Mouse (Mus musculus) limb, embryonic 10.5 days (tissue): Measurements from ENCODE around the gene Mrpl10. TPM values are rescaled to one million over a fixed set of nuclear protein-coding genes. Genes with fewer than 3 reads are reported as not detected.

Experiments used
- DNase-seq: peaks from one replicate; pipeline ENCODE4 v3.0.0-alpha.2; 2017; ENCODE audit warnings: low spot score
- H3K27ac ChIP-seq: fragments of 300-500 bp; sonication (generic); 2 replicates; pipeline ENCODE4 v1.5.1; 2016; ENCODE audit warnings: mild to moderate bottlenecking
- H3K27me3 ChIP-seq: fragments of 300-500 bp; sonication (generic); 2 replicates; pipeline ENCODE4 v1.6.1; 2016; ENCODE audit warnings: low read depth, mild to moderate bottlenecking; ENCODE audit not compliant: poor library complexity, severe bottlenecking
- H3K36me3 ChIP-seq: fragments of 300-500 bp; sonication (generic); 2 replicates; pipeline ENCODE4 v1.6.1; 2016; ENCODE audit warnings: mild to moderate bottlenecking, moderate library complexity
- H3K4me1 ChIP-seq: fragments of 300-500 bp; sonication (generic); 2 replicates; pipeline ENCODE4 v1.6.1; 2016
- H3K4me3 ChIP-seq: fragments of 300-500 bp; sonication (generic); 2 replicates; pipeline ENCODE4 v1.5.1; 2016; ENCODE audit warnings: mild to moderate bottlenecking, moderate library complexity
- H3K9me3 ChIP-seq: fragments of 300-500 bp; sonication (generic); replicated peaks from 2 replicates; pipeline ENCODE4 v1.6.1; 2016; ENCODE audit warnings: mild to moderate bottlenecking
- WGBS: fragments of 180-500 bp; shearing (Covaris S2); methylation state at CpG from one replicate; pipeline ENCODE4 v1.1.7; 2016; 5-methylcytosine and 5-hydroxymethylcytosine counted together
- polyA plus RNA-seq: library from polyadenylated mRNA; unstranded; fragments of >200 nt; fragmentation: Nextera tagmentation; extraction: Ambion mirVana; gene quantifications from 2 replicates; pipeline ENCODE4 v1.2.1, GENCODE M21; 2016

Mrpl10 gene
- polyA plus RNA-seq = 93.6 and 94.8 TPM in 2 replicates

DNA sequence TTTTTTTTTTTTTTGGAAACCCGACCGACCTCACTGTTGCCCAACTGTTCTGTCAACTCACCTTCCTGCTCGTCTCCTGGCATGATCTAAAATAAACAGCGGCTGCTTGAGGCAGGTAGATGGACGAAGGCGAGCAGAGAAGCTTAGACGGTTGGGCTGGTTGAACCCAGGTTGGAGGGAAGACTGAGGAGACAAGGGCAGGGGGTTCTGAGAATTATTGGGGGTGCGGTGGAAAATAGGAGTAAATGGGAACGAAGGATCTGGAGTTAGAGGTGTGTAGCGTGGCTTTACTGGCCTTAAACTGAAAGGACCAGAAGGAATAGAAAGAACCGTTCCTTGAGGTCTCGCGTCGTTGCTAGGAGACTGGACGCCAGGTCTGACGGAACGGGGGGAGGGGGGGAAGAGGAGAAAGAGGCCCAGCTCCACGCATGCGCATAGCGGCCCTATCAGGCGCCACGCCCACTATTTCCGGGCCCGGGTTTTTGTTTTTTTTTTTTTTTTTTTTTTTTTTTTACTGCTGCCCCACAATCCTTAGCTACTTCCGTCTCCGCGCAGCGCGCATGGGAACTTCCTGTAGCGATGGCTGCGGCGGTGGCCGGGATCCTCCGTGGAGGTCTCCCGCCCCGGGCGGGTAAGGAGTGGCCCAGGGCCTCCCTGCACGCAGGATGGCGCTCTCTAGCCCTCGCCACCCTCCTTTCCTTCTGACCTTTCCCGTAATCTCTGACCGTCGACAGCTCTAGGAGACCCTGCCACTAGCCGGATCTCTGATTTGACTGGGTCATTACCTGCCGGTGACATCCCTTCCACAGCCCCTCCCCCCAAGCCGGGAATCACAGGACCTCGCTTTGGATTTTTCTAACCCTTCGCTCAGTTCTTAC is at the start of gene Mrpl10, which contains the start of gene Lrrc46:
TSS of gene Mrpl10 (plus strand) at position 539 of the 878 bp plus-strand sequence.
TSS of gene Lrrc46 (minus strand) at position 386 of the 878 bp plus-strand sequence.
- under 1% methylated on average over 44 of the region's 48 CpGs for WGBS
- peak within 1 kb of the TSS; percentile 90 for H3K27ac ChIP-seq

DNA sequence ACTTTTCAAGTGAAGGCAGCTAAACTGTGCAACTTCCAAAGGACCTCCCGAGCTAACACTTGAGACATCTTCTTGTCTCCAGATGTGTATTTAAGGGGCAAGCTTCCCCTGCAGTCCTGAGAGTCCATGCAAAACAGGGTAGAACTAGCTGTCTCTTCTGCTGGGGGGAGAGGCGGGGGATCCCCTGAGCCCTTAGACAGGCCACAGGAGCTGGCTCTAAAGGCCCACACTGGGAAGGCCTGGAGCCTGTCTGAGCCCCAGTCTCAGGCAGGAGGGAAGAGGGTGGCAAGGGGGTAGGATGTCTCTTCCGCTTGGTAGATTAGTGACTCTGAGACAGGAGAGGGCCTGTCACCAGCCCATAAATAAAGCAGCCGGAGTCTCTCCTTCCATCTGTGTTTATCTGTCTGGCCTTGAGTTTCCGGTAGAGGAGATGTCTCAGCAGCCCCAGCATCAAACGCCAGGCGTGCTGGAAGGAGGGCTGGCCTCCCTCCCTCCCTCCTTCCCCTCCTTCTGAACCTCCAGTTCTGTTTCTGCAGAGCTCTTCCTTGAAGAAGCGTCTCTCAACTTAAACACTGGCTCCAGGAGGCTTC is 48.5 kb upstream of the Mrpl10 start:
- Histone ChIP-seq H3K4me1 (peaks cover 57% of the 10 kb centered on the region), H3K27ac (peak overlapping the region; percentile 42)
- WGBS = 10% methylated on average over 8 of the region's 8 CpGs

More for the DNA sequence above, at the start of gene Mrpl10, which contains the start of gene Lrrc46:
- DNase-seq = peak; percentile 97
- Histone ChIP-seq H3K27me3 (no peaks in the 10 kb centered on the region), H3K36me3 (peaks cover 26% of the 10 kb centered on the region), H3K4me3 (peak within 1 kb of the TSS; percentile 83), H3K4me1 (peaks cover 14% of the 10 kb centered on the region), H3K9me3 (no peaks in the 10 kb centered on the region)

DNA sequence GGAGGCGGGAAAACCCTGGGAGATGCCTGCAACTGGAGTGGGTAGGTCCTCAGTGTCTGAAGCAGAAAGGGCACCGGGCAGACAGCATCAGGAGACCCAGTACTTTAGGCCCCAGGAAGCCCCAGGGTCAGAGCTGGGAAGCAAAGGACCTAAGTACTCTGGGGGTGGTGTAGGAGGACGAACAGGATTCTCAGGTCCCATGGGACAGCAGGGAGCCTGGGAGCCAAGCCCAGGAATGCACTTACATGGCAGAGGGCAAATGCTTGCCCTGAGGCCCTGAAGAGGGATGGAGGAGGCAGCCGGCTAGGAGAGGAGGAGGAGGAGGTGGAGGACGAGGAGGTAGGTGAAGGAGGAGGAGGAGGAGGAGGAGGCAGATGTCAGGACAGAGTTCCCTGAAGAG is 46.3 kb upstream of the Mrpl10 start:
- Histone ChIP-seq H3K36me3 (no peaks in the 10 kb centered on the region), H3K4me1 (peaks cover 50% of the 10 kb centered on the region), H3K27ac (0 out of 2 replicates have a peak overlapping the region, but pooled peaks have one; percentile 39), H3K9me3 (no peaks in the 10 kb centered on the region), H3K27me3 (peaks cover 70% of the 10 kb centered on the region), H3K4me3 (no peak overlapping the region)
- DNase-seq = no peak
- 22% methylated on average over 5 of the region's 5 CpGs for WGBS

More for the DNA sequence above, 48.5 kb upstream of the Mrpl10 start:
- peaks cover 54% of the 10 kb centered on the region for H3K27me3 ChIP-seq
- H3K4me3 ChIP-seq = no peak overlapping the region
- no peak for DNase-seq
- H3K9me3 ChIP-seq = no peaks in the 10 kb centered on the region
- H3K36me3 ChIP-seq = no peaks in the 10 kb centered on the region

DNA sequence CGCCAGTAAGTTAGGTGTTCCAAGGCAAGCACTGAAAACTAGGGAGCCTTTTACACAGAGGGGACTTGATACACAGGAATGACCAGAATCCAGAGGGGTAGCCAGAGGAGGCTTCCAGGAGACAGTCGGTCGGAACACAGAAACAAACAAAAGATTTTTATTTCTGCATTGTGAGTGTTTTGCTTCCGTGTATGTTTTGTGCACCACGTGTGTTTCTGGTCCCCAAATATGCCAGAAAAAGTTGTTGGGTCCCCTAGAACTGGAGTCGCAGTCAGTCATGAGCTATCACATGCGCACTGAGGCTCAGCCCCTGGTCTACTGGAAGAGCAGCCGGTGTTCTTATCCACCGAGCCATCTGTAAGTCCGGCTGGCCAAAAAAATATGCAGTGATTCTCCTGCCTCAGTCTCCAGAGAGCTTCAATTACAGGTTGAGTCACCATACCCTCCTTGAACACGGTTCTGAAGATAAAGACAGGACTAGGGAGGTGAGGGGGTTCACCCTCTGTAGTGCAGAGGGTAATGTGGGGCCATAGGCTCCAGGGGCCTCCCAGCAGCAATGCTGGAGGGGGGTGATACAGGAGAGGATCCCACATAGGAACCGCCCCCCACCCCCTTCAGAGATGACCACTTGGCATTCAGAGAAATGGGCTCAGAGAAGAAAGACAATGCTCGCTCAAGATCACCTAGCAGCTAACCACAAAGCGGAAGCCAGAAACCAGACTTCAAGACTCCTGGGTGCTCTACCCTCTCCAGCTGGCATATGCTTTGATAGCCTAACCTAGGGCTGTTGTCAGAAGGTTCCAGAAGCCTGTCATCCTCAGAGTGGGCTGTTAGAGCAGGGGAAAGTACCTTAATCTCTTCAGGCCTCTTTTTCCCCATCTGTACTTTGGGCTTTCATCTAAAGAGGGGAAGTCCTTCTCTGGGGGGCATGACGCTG is 45.3 kb upstream of the Mrpl10 start:
- H3K9me3 ChIP-seq = no peaks in the 10 kb centered on the region
- H3K27me3 ChIP-seq = peaks cover 77% of the 10 kb centered on the region
- H3K4me1 ChIP-seq = peaks cover 54% of the 10 kb centered on the region
- 78% methylated on average over 15 of the region's 15 CpGs for WGBS
- no peak for DNase-seq
- no peaks in the 10 kb centered on the region for H3K36me3 ChIP-seq
- H3K27ac ChIP-seq = no peak overlapping the region
- no peak overlapping the region for H3K4me3 ChIP-seq

DNA sequence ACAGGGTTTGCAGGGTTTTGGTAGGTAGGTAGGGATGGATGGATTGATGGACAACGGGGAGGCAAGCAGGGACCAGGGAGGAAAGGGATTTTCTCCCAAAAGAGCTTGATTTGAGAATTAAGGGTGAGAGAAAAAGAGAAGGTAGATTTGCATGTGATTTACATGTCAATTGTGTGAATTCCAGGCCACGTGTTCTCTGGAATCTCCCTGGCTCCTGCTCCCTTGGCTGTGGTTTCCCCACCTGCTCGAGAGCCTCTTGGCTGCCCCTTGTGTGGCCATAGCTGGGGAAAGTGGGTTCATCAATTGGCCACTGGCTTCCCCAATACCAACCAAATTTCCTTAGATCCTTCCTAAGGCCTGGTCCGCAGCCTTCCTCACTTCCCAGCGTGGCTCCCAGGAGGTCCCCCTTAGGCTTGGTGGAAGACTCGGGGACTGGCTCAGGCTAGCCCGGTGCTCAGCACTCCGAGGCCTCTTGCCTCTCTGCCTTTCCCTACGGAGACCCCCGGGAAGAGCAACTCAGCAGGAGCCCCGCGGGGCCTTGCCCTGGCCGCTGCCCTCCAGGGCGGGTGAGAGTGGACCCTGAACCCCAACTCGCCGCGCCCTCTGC is 44.5 kb upstream of the Mrpl10 start:
- H3K4me1 ChIP-seq = peaks cover 59% of the 10 kb centered on the region
- peaks cover 85% of the 10 kb centered on the region for H3K27me3 ChIP-seq
- WGBS = 15% methylated on average over 17 of the region's 17 CpGs
- no peaks in the 10 kb centered on the region for H3K9me3 ChIP-seq
- DNase-seq = no peak
- H3K36me3 ChIP-seq = no peaks in the 10 kb centered on the region
- H3K4me3 ChIP-seq = peak overlapping the region; percentile 54
- peak overlapping the region; percentile 86 for H3K27ac ChIP-seq

DNA sequence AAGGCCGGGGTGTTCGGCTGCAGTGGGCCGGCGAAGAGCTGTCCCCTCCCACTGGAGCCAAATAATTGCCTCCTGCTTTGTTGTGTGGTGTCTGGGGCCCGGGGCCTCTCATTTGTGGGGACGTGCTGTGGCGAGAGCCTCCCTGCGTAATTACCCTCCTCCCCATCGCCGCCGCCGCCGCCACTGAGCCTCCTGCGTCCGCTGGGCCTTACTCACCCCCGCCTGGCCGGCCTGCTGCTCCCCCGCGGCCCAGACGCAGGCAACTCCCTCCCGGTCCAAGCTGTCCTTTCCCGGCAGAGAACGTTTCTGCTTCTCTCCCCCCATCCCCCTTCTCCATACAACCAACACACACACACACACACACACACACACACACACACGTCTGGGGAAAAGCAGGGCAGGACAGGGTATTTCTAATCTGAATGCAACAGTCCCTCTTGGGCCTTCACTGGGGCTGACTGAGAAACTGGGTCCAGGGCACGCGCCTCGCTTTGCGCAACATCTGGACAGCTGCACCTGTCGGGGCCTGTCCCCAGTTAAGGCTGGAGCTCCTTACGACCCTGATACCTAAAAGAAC is 43.9 kb upstream of the Mrpl10 start:
- Histone ChIP-seq H3K4me3 (peak overlapping the region; percentile 54), H3K9me3 (no peaks in the 10 kb centered on the region), H3K27ac (peak overlapping the region; percentile 86), H3K36me3 (no peaks in the 10 kb centered on the region), H3K27me3 (peaks cover 86% of the 10 kb centered on the region), H3K4me1 (peaks cover 53% of the 10 kb centered on the region)
- WGBS = 5% methylated on average over 29 of the region's 30 CpGs
- peak; percentile 75 for DNase-seq

DNA sequence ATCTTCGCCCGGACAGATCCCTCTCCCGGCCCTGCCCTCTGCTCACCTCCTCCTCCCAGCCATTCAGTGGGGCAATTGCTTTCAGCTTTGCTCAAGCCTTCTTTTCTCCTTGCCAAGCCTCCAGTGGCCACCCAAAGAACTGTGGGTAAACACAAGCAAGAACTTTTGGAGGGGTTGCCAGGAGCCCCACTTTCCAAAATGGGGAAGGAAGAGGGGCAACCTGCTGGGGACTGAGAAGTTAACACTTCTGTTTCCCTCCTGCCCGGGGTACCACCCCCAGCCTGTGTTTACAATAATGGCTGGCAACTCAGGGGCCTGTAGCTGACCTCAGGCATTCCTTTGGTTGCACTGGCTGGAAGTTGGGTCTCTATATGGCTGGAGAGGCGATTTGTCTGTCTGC is 38.2 kb upstream of the Mrpl10 start:
- Histone ChIP-seq H3K36me3 (no peaks in the 10 kb centered on the region), H3K4me3 (no peak overlapping the region), H3K27me3 (peaks cover 64% of the 10 kb centered on the region), H3K4me1 (peaks cover 40% of the 10 kb centered on the region), H3K9me3 (no peaks in the 10 kb centered on the region), H3K27ac (peak overlapping the region; percentile 26; the same call in 1 of the 2 replicates)
- 32% methylated on average over 5 of the region's 5 CpGs for WGBS
- no peak for DNase-seq

DNA sequence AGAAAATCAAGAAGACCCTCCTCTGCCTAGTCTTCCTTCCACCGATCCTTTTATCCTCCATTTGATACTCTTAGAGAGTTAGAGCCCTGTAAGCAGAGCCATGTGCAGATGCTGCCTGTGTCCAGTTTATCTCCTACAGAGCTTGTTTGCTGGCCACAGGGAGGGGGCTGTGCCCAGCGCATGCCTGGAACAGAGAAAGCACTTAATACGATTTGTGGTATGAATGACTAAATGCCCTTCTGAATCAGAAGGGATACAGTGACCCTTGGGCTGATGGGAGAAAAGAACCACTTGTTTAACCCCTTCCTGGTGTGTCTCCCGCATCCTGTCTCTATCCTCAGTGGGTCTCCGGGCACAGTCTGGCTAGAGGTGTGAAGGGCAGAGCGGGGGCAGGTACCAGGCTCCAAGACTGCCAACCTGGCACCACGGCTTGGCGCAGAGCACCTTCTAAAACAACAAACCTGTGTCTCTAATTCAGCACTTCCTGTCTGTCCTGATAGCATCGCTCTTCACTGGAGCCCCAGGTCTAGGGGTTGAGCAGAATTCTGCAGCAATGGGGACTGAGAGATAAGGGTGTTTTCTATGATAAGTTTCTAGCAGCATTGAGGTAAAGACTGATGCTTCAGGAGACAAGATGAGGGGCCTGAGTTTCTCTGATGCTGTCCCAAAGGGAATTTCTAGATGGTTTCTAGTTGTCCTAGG is 34.1 kb upstream of the Mrpl10 start:
- 69% methylated on average over 9 of the region's 9 CpGs for WGBS
- H3K4me3 ChIP-seq = no peak overlapping the region
- peaks cover 69% of the 10 kb centered on the region for H3K27me3 ChIP-seq

DNA sequence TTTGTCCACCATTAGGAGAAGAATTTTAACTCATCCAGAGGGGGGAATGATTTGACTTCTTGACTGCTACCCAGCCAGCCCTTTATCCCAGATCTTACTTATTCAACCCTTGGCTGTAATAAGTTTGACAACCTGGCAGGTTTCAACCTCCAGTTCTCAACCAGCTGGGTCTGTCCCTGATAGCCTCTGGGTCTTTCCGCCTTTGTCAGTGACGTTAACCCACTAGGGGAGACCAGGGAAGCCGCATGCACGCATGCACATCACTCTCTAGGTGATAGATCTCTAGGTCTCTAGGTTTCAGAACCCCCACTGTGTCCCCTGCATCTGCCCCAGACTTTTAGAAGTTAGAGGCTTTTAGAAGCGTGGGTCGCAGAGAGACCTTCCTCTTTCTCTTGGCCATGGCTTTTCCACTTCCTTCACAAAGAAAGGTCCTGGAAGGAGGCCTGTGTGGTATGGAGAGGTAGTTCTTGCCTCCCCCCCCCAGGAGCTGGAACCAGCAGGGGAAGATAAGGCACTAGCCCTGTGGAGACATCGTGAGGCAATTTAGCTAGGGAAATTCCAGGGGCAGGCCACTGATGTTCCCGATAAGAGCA is 32.1 kb upstream of the Mrpl10 start:
- Histone ChIP-seq H3K4me3 (no peak overlapping the region), H3K36me3 (no peaks in the 10 kb centered on the region), H3K27me3 (peaks cover 68% of the 10 kb centered on the region), H3K9me3 (no peaks in the 10 kb centered on the region), H3K4me1 (peaks cover 54% of the 10 kb centered on the region), H3K27ac (no peak overlapping the region)
- WGBS = 46% methylated on average over 8 of the region's 8 CpGs
- no peak for DNase-seq

More for the DNA sequence above, 34.1 kb upstream of the Mrpl10 start:
- no peak for DNase-seq
- Histone ChIP-seq H3K4me1 (peaks cover 54% of the 10 kb centered on the region), H3K36me3 (no peaks in the 10 kb centered on the region), H3K27ac (no peak overlapping the region), H3K9me3 (no peaks in the 10 kb centered on the region)

DNA sequence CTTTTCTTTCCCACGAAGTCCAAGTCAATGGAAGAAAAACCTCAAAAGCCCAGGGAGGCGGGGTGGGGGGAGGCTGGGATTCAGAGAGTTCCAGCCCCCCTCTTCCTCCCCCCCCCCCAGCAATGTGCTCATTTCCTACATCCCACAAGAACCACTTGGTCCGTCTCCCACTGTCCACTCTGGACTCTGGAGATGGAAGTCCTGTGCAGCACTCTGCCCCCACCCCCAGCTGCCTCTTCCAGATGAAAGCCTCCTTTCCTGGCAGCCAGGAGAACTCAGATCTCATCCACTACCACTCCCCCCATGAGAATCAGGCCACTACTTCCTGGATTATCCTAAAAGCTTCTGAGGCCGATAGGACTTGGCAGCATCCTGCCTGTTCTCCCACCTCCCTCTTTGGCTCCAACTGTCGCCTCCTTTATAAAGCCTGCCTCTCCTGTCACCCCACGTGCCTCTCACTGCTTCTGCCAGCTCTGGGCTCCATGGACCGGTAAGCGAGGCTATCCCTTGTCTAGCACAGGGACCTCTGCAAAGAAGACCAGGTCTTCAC is 28.2 kb upstream of the Mrpl10 start, which contains the start of gene Sp6:
TSS of gene Sp6 (plus strand) at position 274 of the 550 bp plus-strand sequence.
- H3K9me3 ChIP-seq = no peaks in the 10 kb centered on the region
- H3K4me3 ChIP-seq = no peak within 1 kb of the TSS
- DNase-seq = no peak
- peaks cover 98% of the 10 kb centered on the region for H3K27me3 ChIP-seq
- H3K36me3 ChIP-seq = no peaks in the 10 kb centered on the region
- 25% methylated on average over 8 of the region's 8 CpGs for WGBS
- H3K27ac ChIP-seq = no peak within 1 kb of the TSS
- H3K4me1 ChIP-seq = peaks cover 41% of the 10 kb centered on the region
